7 mouse cellular contexts compared by ENCODE assay signal in genomic region chr5:118396004-118396725, GRCm38 (mm10).
DNase-seq lines count a peak whose midpoint lies in the region; ATAC-seq and TF ChIP-seq lines count a peak whose summit lies in the region.

No protein-coding gene starts in this region.

- H3K36me3 ChIP-seq in forebrain, embryonic 16.5 days (ENCODE audit: control insufficient read depth, insufficient read depth), result no peaks in the 10 kb centered on the region

- 5% methylated on average over 28 of the region's 28 CpGs for WGBS in forebrain, embryonic 16.5 days

- no peaks in the 10 kb centered on the region for H3K27me3 ChIP-seq in forebrain, embryonic 16.5 days (replicated peaks; ENCODE audit: control insufficient read depth, insufficient read depth, low read length)

- no peak for TF ChIP-seq CTCF in layer of hippocampus, adult 2 months (conservative IDR thresholded peaks at IDR 0.05)

- no peaks in the 10 kb centered on the region for H3K9me3 ChIP-seq in forebrain, embryonic 16.5 days (ENCODE audit: control insufficient read depth, low read length)

- H3K4me1 ChIP-seq in forebrain, embryonic 16.5 days (replicated peaks; ENCODE audit: control insufficient read depth, insufficient read depth, low read length), result peaks cover 11% of the 10 kb centered on the region

- H3K4me2 ChIP-seq in forebrain, embryonic 16.5 days (ENCODE audit: low read length), result peak overlapping the region; percentile 39

- peak; percentile 50 for ATAC-seq in forebrain, embryonic 16.5 days

- intact Hi-C loops in left cerebral cortex, postnatal 4 days (cut with DNase I), result no loop called here

- no peak overlapping the region; the same call in 1 of the 2 replicates for H3K27ac ChIP-seq in layer of hippocampus, adult 2 months
- H3K27ac ChIP-seq in forebrain, embryonic 16.5 days (ENCODE audit: low read length), result no peak overlapping the region

- H3K4me3 ChIP-seq in layer of hippocampus, adult 2 months, result peak overlapping the region; percentile 50
- H3K4me3 ChIP-seq in forebrain, embryonic 16.5 days (replicated peaks; ENCODE audit: low read length), result no peak overlapping the region

- no peak overlapping the region for H3K9ac ChIP-seq in forebrain, embryonic 16.5 days (replicated peaks; ENCODE audit: low read depth, low read length)

- DNase-seq in layer of hippocampus, adult 2 months (ENCODE audit: low spot score in 2 of 2), result peak in 1 of 2 experiments; percentile 32
- DNase-seq in layer of hippocampus, adult 9-11 months, result no peak
- DNase-seq in cerebellum, postnatal 14 days, result peak; percentile 79 to 80
- peak; percentile 75 for DNase-seq in left cerebral cortex, postnatal 4 days
- peak; percentile 36 to 48 for DNase-seq in right cerebral cortex, adult 2 months (ENCODE audit: low spot score in 2 of 2)
- no peak for DNase-seq in gastrocnemius, postnatal 25 days

Comparison
In these comparisons a context has a peak if more than half of its experiments do, and no peak if none do; other contexts are left out.
1. DNase-seq: peak in cerebellum, postnatal 14 days (2 of 2), left cerebral cortex, postnatal 4 days (single experiment) and right cerebral cortex, adult 2 months (2 of 2); none in layer of hippocampus, adult 9-11 months (single experiment) and gastrocnemius, postnatal 25 days (single experiment).